Mouse (Mus musculus) stomach, postnatal 0 days (tissue): ENCODE measurements around the gene Aph1a. TPM values are rescaled to one million over a fixed set of nuclear protein-coding genes. Genes with fewer than 3 reads are reported as not detected.
"Not testable (repeated sequence)": the region's sequence is repeated elsewhere in the genome, so short reads cannot be mapped to it uniquely, and the experiment has no call there.

ENCODE experiments used
- ATAC-seq: fragments of 200-750 bp; cut with Nextera tagmentation; 2 replicates; pipeline ENCODE4 v1.8.0; 2017; ENCODE audit not compliant: low FRiP score, low TSS enrichment
- DNase-seq: peaks from one replicate; pipeline ENCODE4 v3.0.0-alpha.2; 2016; ENCODE audit warnings: low spot score
- H3K27ac ChIP-seq: fragments of 300-500 bp; sonication (generic); replicated peaks from 2 replicates; pipeline ENCODE4 v1.5.1; 2014; ENCODE audit warnings: mild to moderate bottlenecking, control low read depth
- H3K27me3 ChIP-seq: fragments of 300-500 bp; sonication (generic); 2 replicates; pipeline ENCODE4 v1.6.1; 2014; ENCODE audit warnings: low read length; ENCODE audit not compliant: control insufficient read depth, insufficient read depth
- H3K36me3 ChIP-seq: fragments of 300-500 bp; sonication (generic); 2 replicates; pipeline ENCODE4 v1.6.1; 2014; ENCODE audit warnings: low read length, mixed read lengths; ENCODE audit not compliant: control insufficient read depth, insufficient read depth
- H3K4me1 ChIP-seq: fragments of 300-500 bp; sonication (generic); replicated peaks from 2 replicates; pipeline ENCODE4 v1.6.1; 2014; ENCODE audit warnings: antibody characterized with exemption; ENCODE audit not compliant: control insufficient read depth, insufficient read depth
- H3K4me2 ChIP-seq: fragments of 300-500 bp; sonication (generic); replicated peaks from 2 replicates; pipeline ENCODE4 v1.6.1; 2014; ENCODE audit warnings: low read depth, mild to moderate bottlenecking, control low read depth, moderate library complexity
- H3K4me3 ChIP-seq: fragments of 300-500 bp; sonication (generic); 2 replicates; pipeline ENCODE4 v1.5.1; 2014; ENCODE audit warnings: low read depth, low read length, control low read depth
- H3K9ac ChIP-seq: fragments of 300-500 bp; sonication (generic); 2 replicates; pipeline ENCODE4 v1.6.1; 2014; ENCODE audit warnings: mild to moderate bottlenecking, low read length, control low read depth, mixed read lengths
- H3K9me3 ChIP-seq: fragments of 300-500 bp; sonication (generic); 2 replicates; pipeline ENCODE4 v1.6.1; 2016; ENCODE audit warnings: low read length; ENCODE audit not compliant: control insufficient read depth
- CTCF ChIP-seq: IDR thresholded peaks from 2 replicates; pipeline ENCODE4 v1.5.1; 2016; ENCODE audit warnings: antibody characterized with exemption, low read depth, mild to moderate bottlenecking, moderate library complexity
- EP300 ChIP-seq: optimal IDR thresholded peaks from 2 replicates; pipeline ENCODE3; 2016; ENCODE audit warnings: antibody characterized with exemption
- WGBS: fragments of 180-500 bp; shearing (Covaris S2); extraction: QIAGEN DNeasy Blood & Tissue Kit; methylation state at CpG from one replicate; pipeline ENCODE4 v1.1.7; 2014; 5-methylcytosine and 5-hydroxymethylcytosine counted together
- polyA plus RNA-seq: library from polyadenylated mRNA; unstranded; fragments of >200 nt; fragmentation: Nextera tagmentation; extraction: Ambion mirVana; gene quantifications from 2 replicates; pipeline ENCODE4 v1.2.1, GENCODE M21; 2015

The Aph1a gene
- polyA plus RNA-seq, 1 experiment from 2014 or later: 37.6 TPM

DNA sequence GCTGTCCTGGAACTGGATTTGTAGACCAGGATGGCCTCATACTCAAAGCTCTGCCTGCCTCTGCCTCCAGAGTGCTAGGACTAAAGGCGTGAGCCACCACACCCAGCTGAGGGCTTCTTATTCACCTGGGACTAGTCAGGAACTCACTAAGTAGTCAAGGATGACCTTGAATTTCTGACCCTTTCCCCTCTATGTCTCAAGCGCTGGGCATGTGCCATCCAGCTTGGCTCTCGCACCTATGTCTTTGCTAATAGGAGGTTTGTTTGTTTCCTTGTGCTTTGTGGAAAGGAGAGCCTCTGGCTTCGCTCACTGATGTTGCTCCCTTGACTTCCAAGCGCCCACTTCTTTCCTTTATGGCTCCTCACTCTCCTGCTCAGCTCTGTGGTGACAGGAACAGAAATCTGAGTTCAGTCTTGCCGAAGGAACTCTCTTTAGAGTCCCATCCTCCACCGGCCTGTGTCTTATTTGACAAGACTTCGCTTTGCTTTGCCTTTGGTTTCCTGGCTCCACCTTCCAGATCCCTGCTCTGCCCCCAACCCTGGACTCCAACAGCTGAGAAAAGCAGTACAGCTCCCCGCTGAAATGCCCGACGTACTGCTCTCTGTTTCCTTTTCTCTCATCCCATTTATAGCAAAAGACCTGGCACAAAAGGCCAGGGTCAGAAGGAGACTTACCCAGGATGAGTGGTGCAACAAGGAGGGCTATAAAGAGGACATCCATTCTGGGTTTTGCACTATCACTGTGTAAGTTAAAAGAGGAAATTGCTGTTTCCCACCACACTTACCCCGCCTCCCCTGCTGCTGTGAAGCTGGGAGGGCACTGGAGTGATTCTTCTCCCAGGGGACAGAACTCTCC, 2.3 kb upstream of the Aph1a start, which contains the start of gene BC028528:
Gene BC028528, minus strand, starts transcription at position 795 of the 855 bp plus-strand sequence.
- H3K4me2 ChIP-seq: peak within 1 kb of the TSS; percentile 43
- no peak for TF ChIP-seq EP300
- no peak for TF ChIP-seq CTCF
- no peaks in the 10 kb centered on the region for H3K36me3 ChIP-seq
- no peaks in the 10 kb centered on the region for H3K27me3 ChIP-seq
- H3K9me3 ChIP-seq: no peaks in the 10 kb centered on the region
- H3K4me1 ChIP-seq: 0 out of 2 replicates have a peak, but pooled peaks cover 3% of the 10 kb centered on the region
- H3K27ac ChIP-seq: peak within 1 kb of the TSS; percentile 79
- H3K9ac ChIP-seq: peak within 1 kb of the TSS; percentile 55
- ATAC-seq (no peak), DNase-seq (no peak)
- peak within 1 kb of the TSS; percentile 31 for H3K4me3 ChIP-seq
- 27% methylated on average over 12 of the region's 12 CpGs for WGBS

DNA sequence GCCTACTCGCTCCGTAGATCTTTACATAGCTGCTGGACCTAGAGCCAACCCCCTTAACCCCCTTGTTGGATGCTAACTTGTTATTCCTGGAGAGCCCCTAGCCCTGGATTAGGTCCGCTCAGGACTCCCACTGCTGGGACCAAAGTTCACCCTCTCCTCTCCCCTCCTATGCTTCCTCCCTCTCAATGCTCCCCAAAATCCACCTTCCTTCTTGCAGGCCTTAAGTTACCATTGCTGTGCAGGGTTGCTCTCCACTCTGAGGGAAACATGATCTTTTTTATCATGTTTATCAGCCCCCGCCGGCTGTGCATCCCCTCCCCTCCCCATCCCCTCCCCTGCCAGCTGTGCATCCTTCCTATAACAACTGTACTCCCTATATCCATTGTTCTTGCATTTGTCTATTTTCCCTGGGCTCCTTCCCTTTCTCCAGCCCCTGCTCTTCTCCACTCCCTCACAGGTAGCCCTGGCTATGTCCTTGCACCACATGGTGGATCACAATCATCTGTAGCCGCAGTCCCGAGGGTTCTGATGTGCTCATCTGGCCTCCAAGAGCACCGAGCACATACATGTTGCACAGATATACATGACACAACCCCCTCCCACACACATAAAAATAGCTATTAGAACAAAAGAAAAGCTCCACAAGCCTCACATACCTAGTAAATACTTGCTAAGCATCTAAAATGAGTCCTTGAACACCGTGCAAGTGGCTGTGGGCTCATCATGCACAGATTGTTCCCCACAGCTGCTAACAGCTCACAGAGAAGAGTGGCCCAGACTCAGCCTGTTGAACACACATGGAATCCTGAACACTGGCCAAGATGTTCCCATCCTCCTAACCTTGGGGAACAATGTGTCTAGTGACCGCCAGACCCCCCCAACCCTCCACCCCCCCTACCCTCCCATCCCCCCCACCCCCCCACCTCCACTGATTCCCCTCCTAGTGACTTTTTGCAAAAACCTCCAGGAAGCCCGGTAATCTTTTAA, 1.4 kb upstream of the Aph1a start:
- Histone ChIP-seq H3K9me3 (no peaks in the 10 kb centered on the region), H3K36me3 (no peaks in the 10 kb centered on the region), H3K27me3 (no peaks in the 10 kb centered on the region), H3K4me2 (peak overlapping the region; percentile 43), H3K4me3 (peak overlapping the region; percentile 31; the same call in 1 of the 2 replicates), H3K4me1 (0 out of 2 replicates have a peak, but pooled peaks cover 3% of the 10 kb centered on the region), H3K9ac (no peak overlapping the region), H3K27ac (peak overlapping the region; percentile 79)
- ATAC-seq (no peak), DNase-seq (no peak)
- TF ChIP-seq CTCF (no peak), EP300 (no peak)
- 38% methylated on average over 11 of the region's 11 CpGs for WGBS

DNA sequence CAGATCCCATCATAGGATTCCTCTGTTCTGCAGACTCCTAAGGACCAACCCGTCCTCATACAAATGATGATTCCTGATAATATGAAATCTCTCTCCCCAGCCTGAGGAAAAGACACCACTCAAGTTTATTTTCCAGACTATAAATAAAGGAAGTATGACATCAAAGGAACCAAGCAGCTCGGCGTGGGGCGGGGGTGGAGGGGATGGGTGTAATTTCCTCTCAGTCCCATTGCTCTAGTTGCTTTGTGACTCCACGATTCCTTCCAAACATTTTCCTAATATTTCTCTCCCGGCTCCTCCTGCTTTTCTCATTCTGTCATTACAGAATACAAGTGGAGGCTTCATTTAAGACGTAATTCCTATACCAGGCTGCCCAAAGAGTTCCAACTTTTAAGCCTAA, 643 bp upstream of the Aph1a start:
- Histone ChIP-seq H3K9ac (0 out of 2 replicates have a peak overlapping the region, but pooled peaks have one; percentile 50), H3K4me1 (0 out of 2 replicates have a peak, but pooled peaks cover 3% of the 10 kb centered on the region), H3K27me3 (no peaks in the 10 kb centered on the region), H3K9me3 (no peaks in the 10 kb centered on the region), H3K4me3 (peak overlapping the region; percentile 58), H3K4me2 (peak overlapping the region; percentile 57), H3K36me3 (0 out of 2 replicates have a peak, but pooled peaks cover 4% of the 10 kb centered on the region), H3K27ac (peak overlapping the region; percentile 79)
- DNase-seq (no peak), ATAC-seq (no peak)
- 11% methylated on average over 7 of the region's 7 CpGs for WGBS
- TF ChIP-seq EP300 (no peak), CTCF (no peak)

DNA sequence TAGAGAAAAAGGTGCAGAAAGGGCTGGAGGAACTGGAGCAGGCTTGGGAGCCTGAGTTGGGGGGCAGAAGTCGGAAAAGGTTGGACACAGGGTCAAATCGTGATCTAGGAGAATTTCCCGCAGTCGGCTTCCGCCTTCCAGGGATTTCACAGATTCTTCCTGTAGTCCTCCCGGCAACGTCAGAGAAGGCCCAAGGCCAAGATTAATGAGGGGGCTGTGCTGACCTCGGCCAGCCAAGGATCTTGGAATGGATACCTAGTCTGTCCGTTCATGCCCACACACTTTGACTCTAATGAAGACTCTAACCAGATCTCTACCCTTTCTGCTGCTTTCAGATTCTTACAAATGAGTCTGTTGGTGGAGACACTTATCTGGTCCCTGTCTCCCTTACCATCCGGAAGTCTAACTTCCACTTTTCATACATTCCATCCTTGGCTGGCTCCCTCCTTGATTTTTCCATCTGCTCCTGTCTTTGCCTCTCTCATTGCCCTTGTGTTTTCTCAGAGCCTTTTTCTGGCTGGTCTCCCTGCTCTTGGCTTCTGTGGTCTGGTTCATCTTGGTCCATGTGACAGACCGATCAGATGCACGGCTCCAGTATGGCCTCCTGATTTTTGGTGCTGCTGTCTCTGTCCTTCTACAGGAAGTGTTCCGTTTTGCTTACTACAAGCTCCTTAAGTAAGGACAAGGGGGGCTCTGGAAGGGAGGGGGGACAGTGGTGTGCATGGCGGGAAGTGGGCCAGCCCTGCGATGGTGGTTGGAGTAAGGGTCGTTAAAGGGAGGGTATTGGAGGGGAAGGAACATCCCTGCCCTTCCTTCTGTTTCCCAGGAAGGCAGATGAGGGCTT, 770 bp downstream of the Aph1a start:
- ATAC-seq: 0 out of 2 replicates have a peak, but pooled peaks have one; percentile 1
- 5% methylated on average over 14 of the region's 16 CpGs for WGBS

DNA sequence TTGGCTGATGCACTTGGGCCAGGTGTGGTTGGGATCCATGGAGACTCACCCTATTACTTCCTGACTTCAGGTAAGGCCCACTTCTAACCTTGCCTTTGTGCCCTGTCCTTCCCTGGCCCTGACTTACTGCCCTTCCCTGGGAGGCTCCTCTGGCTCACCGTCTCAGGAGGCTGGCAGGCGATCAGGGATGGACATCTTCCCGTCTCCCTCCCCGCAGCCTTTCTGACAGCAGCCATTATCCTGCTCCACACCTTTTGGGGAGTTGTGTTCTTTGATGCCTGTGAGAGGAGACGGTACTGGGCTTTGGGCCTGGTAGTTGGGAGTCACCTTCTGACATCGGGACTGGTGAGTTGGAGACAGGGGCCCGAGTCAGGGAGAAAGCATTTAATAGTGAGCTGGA, 1.7 kb downstream of the Aph1a start:
- not testable (repeated sequence) for H3K27ac ChIP-seq, H3K9me3 ChIP-seq, H3K36me3 ChIP-seq, DNase-seq, H3K4me2 ChIP-seq, H3K4me3 ChIP-seq, H3K9ac ChIP-seq, H3K27me3 ChIP-seq, H3K4me1 ChIP-seq, ATAC-seq
- 85% methylated on average over 7 of the region's 7 CpGs for WGBS

More for the DNA sequence above, 770 bp downstream of the Aph1a start:
- Histone ChIP-seq H3K27ac (peak overlapping the region; percentile 87), H3K9ac (peak overlapping the region; percentile 74), H3K36me3 (0 out of 2 replicates have a peak, but pooled peaks cover 5% of the 10 kb centered on the region), H3K27me3 (no peaks in the 10 kb centered on the region), H3K9me3 (no peaks in the 10 kb centered on the region), H3K4me1 (0 out of 2 replicates have a peak, but pooled peaks cover 3% of the 10 kb centered on the region), H3K4me3 (peak overlapping the region; percentile 58), H3K4me2 (peak overlapping the region; percentile 77)
- TF ChIP-seq EP300: no peak
- no peak for TF ChIP-seq CTCF
- DNase-seq: peak; percentile 54
